18 mouse cellular contexts compared by ENCODE assay signal in the genomic region with DNA sequence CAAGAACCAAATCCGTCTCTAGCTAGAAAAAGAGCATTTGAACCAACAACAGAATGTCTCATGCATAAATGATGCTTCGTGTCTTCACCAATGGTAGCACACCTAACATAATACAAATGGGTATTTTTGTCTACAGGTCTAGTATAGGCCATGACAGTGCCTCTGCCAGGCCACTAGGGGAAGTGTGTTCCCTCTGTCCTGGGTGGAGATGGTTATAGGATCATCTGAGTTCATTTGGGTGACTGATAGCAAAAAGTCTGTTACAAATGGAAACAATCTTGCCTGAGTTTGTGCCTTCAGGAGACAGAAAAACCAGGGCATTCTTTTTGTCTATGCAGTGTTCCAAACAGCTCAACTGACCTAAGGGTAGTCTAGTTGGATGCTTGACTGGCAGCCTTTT. TPM values are rescaled to one million over a fixed set of nuclear protein-coding genes. Genes with fewer than 3 reads are reported as not detected.
DNase-seq lines count a peak whose midpoint lies in the region; ATAC-seq and TF ChIP-seq lines count a peak whose summit lies in the region.
"Had no signal": no experiment of that assay in that cellular context is flagged by ENCODE, and none has a peak within 500 bp of the region (broad histone marks: within the 10 kb centered on the region; RNA-seq: fewer than 3 reads in every experiment).

No protein-coding gene starts in this region.

- H3K9ac ChIP-seq in forebrain, postnatal 0 days = no peak overlapping the region
- H3K9ac ChIP-seq: forebrain, embryonic 12.5 days; liver, embryonic 13.5 days had no signal

- H3K27me3 ChIP-seq in forebrain, postnatal 0 days (ENCODE audit: insufficient read depth, low read length) = no peaks in the 10 kb centered on the region
- H3K27me3 ChIP-seq in forebrain, embryonic 10.5 days (ENCODE audit: poor library complexity, severe bottlenecking) = peaks cover 36% of the 10 kb centered on the region
- H3K27me3 ChIP-seq: Patski had no signal

- no peak for ATAC-seq in forebrain, postnatal 0 days
- peak; percentile 66 for ATAC-seq in erythroblast, adult 5-6 weeks (replicated peaks; ENCODE audit: low FRiP score, poor library complexity, severe bottlenecking)
- ATAC-seq: Patski had no signal

- H3K27ac ChIP-seq in forebrain, postnatal 0 days (ENCODE audit: low read depth, low read length) = no peak overlapping the region
- no peak overlapping the region for H3K27ac ChIP-seq in forebrain, embryonic 10.5 days
- no peak overlapping the region for H3K27ac ChIP-seq in left cerebral cortex, adult 2 months
- H3K27ac ChIP-seq: embryonic facial prominence, embryonic 10.5 days; forebrain, embryonic 12.5 days; hindbrain, embryonic 10.5 days; midbrain, embryonic 10.5 days had no signal

- peak; percentile 38 for TF ChIP-seq CTCF in forebrain, postnatal 0 days (IDR thresholded peaks at IDR 0.05; ENCODE audit: low read depth)
- peak; percentile 44 for TF ChIP-seq CTCF in left cerebral cortex, adult 2 months (IDR thresholded peaks at IDR 0.05)

- peaks cover 13% of the 10 kb centered on the region for H3K4me1 ChIP-seq in forebrain, postnatal 0 days (ENCODE audit: insufficient read depth)
- peaks cover 26% of the 10 kb centered on the region for H3K4me1 ChIP-seq in forebrain, embryonic 10.5 days

- H3K36me3 ChIP-seq in forebrain, postnatal 0 days (ENCODE audit: insufficient read depth) = no peaks in the 10 kb centered on the region
- no peaks in the 10 kb centered on the region for H3K36me3 ChIP-seq in forebrain, embryonic 10.5 days (replicated peaks)
- H3K36me3 ChIP-seq: embryonic facial prominence, embryonic 10.5 days; forebrain, embryonic 12.5 days; hindbrain, embryonic 10.5 days; liver, embryonic 13.5 days; midbrain, embryonic 10.5 days had no signal

- H3K4me3 ChIP-seq in forebrain, postnatal 0 days (ENCODE audit: low read depth, low read length) = no peak overlapping the region
- no peak overlapping the region for H3K4me3 ChIP-seq in forebrain, embryonic 10.5 days
- H3K4me3 ChIP-seq in left cerebral cortex, adult 2 months = no peak overlapping the region
- H3K4me3 ChIP-seq: embryonic facial prominence, embryonic 10.5 days; forebrain, embryonic 12.5 days; hindbrain, embryonic 10.5 days; liver, embryonic 13.5 days; midbrain, embryonic 10.5 days had no signal

- 89% methylated on average over 2 of the region's 2 CpGs for WGBS in forebrain, postnatal 0 days
- 80% methylated on average over 2 of the region's 2 CpGs for WGBS in forebrain, embryonic 10.5 days

- no peak for DNase-seq in forebrain, postnatal 0 days
- no peak for DNase-seq in forebrain, embryonic 10.5 days (ENCODE audit: extremely low spot score, low spot score)
- DNase-seq in left cerebral cortex, adult 2 months (ENCODE audit: extremely low spot score in 1 of 2, low spot score in 2 of 2) = no peak
- DNase-seq in left cerebral cortex, adult 8-10 months (ENCODE audit: low spot score in 2 of 2) = no peak
- DNase-seq in 416B (ENCODE audit: low read depth) = peak; percentile 40
- no peak for DNase-seq in ovary, postnatal 36 days (ENCODE audit: low spot score)
- DNase-seq in embryo, embryonic 11 days = no peak
- DNase-seq: adrenal gland, adult 2 months; B cell, adult 2 months; gastrocnemius, postnatal 25 days; kidney, postnatal 10 days; liver, embryonic 13.5 days had no signal

- H3K9me3 ChIP-seq in forebrain, postnatal 0 days (ENCODE audit: low read length) = no peaks in the 10 kb centered on the region
- no peaks in the 10 kb centered on the region for H3K9me3 ChIP-seq in forebrain, embryonic 10.5 days
- H3K9me3 ChIP-seq: embryonic facial prominence, embryonic 10.5 days; forebrain, embryonic 12.5 days; hindbrain, embryonic 10.5 days; liver, embryonic 13.5 days; midbrain, embryonic 10.5 days had no signal

- no peak overlapping the region for H3K4me2 ChIP-seq in forebrain, postnatal 0 days (ENCODE audit: low read depth)
- H3K4me2 ChIP-seq: forebrain, embryonic 12.5 days; liver, embryonic 13.5 days had no signal

- intact Hi-C loops in left cerebral cortex, adult 2 months (cut with DNase I) = no loop called here

RNA-seq across cellular contexts. Expression of a gene that starts 2.4 kb away (rescaled TPM):
- 61.0 and 67.9 TPM in 2 replicates for total RNA-seq in forebrain, postnatal 0 days (2014; rRNA removed)
- polyA plus RNA-seq in forebrain, postnatal 0 days (2015; fragmentation: Nextera tagmentation; extraction: Ambion mirVana) = 47.2 and 55.4 TPM in 2 replicates
- 31.7 TPM in 2 replicates for polyA plus RNA-seq in forebrain, embryonic 10.5 days (2016; fragmentation: Nextera tagmentation; extraction: Ambion mirVana)
- total RNA-seq in left cerebral cortex, adult 2 months (2021) = 10 to 100 TPM; 68.9 to 80.3 TPM
- total RNA-seq in left cerebral cortex, adult 8-10 months (2022) = 10 to 100 TPM; 48.6 to 64.3 (median 57.9) TPM
- 250 and 267 TPM in 2 replicates for total RNA-seq in erythroblast, adult 5-6 weeks (2015; ENCODE audit: low replicate concordance)
- 332 and 572 TPM in 2 replicates for total RNA-seq in erythroblast, adult 5-6 weeks (2017; ENCODE audit: low replicate concordance)
